Mouse (Mus musculus) heart, adult 18-20 months (tissue): ENCODE measurements at regions not wholly inside any gene's neighbourhood (a gene's known extent, or its start where the extent isn't known, plus 50 kb on each side); places are given as distances from the start of the nearest gene placed in this dataset.

Source experiments
- DNase-seq, 2 experiments: peaks; one replicate each; pipeline ENCODE4 v3.0.0; 2021 to 2022; ENCODE audit warnings: mixed read lengths in 1 of 2

GRCm38 (mm10) chr15:40223272-40223671, 89.1 kb downstream of the 9330182O14Rik start:
- no peak for DNase-seq

GRCm38 (mm10) chr15:40241764-40242163, 107.6 kb downstream of the 9330182O14Rik start:
- DNase-seq = no peak

GRCm38 (mm10) chr15:40248966-40249365, 114.8 kb downstream of the 9330182O14Rik start:
- no peak for DNase-seq

GRCm38 (mm10) chr15:40259433-40259832, 125.3 kb downstream of the 9330182O14Rik start:
- no peak for DNase-seq

GRCm38 (mm10) chr15:40279021-40279420, 144.9 kb downstream of the 9330182O14Rik start:
- DNase-seq = no peak

GRCm38 (mm10) chr15:40280551-40280950, 146.4 kb downstream of the 9330182O14Rik start:
- no peak for DNase-seq

GRCm38 (mm10) chr15:40281078-40281720, 147.0 kb downstream of the 9330182O14Rik start:
- DNase-seq = no peak

- DNase-seq = no peak
Observed at GRCm38 (mm10) chr15:40291602-40292001, 157.4 kb downstream of the 9330182O14Rik start.

GRCm38 (mm10) chr15:40312226-40312625, 178.1 kb downstream of the 9330182O14Rik start:
- no peak for DNase-seq

GRCm38 (mm10) chr15:40339746-40340145, 205.6 kb downstream of the 9330182O14Rik start:
- DNase-seq = no peak

GRCm38 (mm10) chr15:40340269-40340668, 206.1 kb downstream of the 9330182O14Rik start:
- DNase-seq = no peak

- no peak for DNase-seq
Observed at GRCm38 (mm10) chr15:40351473-40351872, 217.3 kb downstream of the 9330182O14Rik start.

- peak; percentile 7 to 10 for DNase-seq
Observed at GRCm38 (mm10) chr15:40354802-40355487, 220.8 kb downstream of the 9330182O14Rik start.

- DNase-seq = no peak
Observed at GRCm38 (mm10) chr15:40356096-40356495, 221.9 kb downstream of the 9330182O14Rik start.

- peak; percentile 32 to 45 for DNase-seq
Observed at GRCm38 (mm10) chr15:40358341-40358740, 224.2 kb downstream of the 9330182O14Rik start.

- no peak for DNase-seq
Observed at GRCm38 (mm10) chr15:40361849-40362533, 227.8 kb downstream of the 9330182O14Rik start.

GRCm38 (mm10) chr15:40364221-40364621, 230.1 kb downstream of the 9330182O14Rik start:
- DNase-seq = no peak

- no peak for DNase-seq
Observed at GRCm38 (mm10) chr15:40365613-40366012, 231.4 kb downstream of the 9330182O14Rik start.

- no peak for DNase-seq
Observed at GRCm38 (mm10) chr15:40367026-40367425, 232.9 kb downstream of the 9330182O14Rik start.

GRCm38 (mm10) chr15:40368746-40369145, 234.6 kb downstream of the 9330182O14Rik start:
- DNase-seq = no peak

GRCm38 (mm10) chr15:40371486-40371885, 237.3 kb downstream of the 9330182O14Rik start:
- no peak for DNase-seq

GRCm38 (mm10) chr15:40386526-40386925, 252.4 kb downstream of the 9330182O14Rik start:
- no peak for DNase-seq

GRCm38 (mm10) chr15:40387746-40388145, 253.6 kb downstream of the 9330182O14Rik start:
- DNase-seq = no peak
